Mouse (Mus musculus): ENCODE measurements around the gene Gdpd3.
"Not testable (repeated sequence)": the region's sequence is repeated elsewhere in the genome, so short reads cannot be mapped to it uniquely, and the experiment has no call there.

Gdpd3 gene

DNA sequence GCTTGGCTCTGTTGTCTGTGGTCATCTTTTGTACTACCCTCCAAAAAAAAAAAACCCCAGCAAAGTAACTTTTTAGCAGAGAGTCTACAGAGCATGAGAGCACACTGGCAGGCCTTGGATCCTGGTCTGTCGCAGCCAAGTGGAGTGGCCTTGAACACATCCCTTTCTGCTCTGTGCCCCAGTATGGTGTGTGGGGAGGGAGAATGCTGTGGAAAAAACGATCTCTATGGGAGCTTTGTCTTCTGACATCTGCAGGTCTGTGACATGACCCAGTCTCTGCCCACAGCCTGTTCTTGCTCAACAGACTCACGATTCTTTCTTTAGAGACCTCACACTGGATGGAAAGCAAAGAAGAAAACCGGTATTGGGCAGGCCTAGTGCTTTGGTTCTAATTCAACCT, 5.2 kb upstream of the Gdpd3 start:
- no peak for DNase-seq (ENCODE audit: low spot score in 2 of 2)

DNA sequence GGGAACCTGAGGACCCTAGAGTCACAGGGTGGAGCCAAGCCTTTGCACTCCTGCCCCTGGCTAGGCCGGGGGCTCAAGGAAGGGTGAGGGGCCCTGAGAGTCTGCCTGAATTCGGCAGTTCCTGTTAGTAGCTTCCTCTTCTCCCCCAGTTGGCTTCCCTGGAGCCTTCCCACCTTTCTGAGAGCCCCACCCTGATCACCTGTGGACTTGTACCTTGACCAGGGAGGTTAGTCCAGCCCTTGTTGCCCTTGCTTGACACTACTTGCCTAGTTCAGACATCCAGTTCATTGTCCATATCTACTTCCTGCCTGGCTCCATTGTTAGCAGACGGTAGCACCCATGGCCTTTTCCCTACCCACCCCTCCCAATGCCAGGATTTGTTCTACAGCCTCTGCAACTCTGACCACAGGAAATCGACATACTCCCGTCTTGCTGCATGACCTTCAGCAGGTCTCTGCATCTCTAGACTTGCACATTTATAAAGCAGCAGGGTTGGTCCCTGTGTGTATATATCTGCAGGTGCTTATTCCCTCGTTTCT, 4.5 kb upstream of the Gdpd3 start:
- DNase-seq (ENCODE audit: low spot score in 2 of 2), result no peak

- no peak for DNase-seq (ENCODE audit: low spot score in 2 of 2)
These were observed 3.6 kb upstream of the Gdpd3 start for GRCm38 (mm10) chr7:126762471-126763008.

GRCm38 (mm10) chr7:126765540-126765939, 594 bp upstream of the Gdpd3 start:
- DNase-seq (ENCODE audit: low spot score in 2 of 2), result no peak

DNA sequence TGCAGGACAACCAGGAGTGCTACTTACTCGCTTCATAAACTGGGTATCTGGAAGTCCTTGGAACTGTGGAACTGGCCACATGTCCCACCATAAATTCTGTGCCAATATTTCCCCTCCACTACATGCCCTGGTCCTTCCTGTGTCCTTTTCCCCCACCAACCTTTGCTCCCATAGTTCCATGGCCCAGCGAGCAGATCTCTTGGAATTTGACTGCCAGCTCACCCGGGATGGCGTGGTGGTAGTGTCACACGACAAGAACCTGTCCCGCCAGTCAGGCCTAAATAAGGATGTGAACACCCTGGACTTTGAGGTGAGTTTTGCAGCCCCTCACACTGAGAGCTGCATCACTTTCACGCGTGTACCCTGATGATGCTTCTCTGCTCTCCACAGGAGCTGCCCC, 867 bp downstream of the Gdpd3 start:
- no peak for DNase-seq (ENCODE audit: low spot score in 2 of 2)

DNA sequence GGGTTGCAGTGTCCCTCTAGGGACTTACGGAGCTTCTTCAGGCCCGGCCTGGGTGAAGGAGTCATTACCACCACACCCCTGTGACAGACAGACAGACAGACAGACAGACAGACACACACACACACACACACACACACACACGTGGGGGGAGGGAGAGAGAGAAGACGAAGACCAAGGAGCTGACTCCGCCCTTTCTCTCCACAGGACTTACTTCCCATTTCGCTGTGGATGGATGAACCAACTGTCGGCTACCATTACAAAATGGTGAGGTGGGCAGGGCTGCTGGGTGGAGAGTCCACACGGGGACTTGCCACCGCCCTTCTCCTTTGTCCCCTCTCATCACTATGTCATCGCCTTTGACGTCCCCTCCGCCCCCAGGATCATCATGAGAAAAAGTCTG, 4.7 kb downstream of the Gdpd3 start:
- DNase-seq (ENCODE audit: low spot score in 2 of 2), result no peak

GRCm38 (mm10) chr7:126773351-126773750, 7.2 kb downstream of the Gdpd3 start:
- DNase-seq (ENCODE audit: low spot score in 2 of 2), result no peak

GRCm38 (mm10) chr7:126774463-126774862, 8.3 kb downstream of the Gdpd3 start:
- no peak for DNase-seq (ENCODE audit: low spot score in 2 of 2)

GRCm38 (mm10) chr7:126775185-126775977, 9.2 kb downstream of the Gdpd3 start:
- no peak for DNase-seq (ENCODE audit: low spot score in 2 of 2)

DNA sequence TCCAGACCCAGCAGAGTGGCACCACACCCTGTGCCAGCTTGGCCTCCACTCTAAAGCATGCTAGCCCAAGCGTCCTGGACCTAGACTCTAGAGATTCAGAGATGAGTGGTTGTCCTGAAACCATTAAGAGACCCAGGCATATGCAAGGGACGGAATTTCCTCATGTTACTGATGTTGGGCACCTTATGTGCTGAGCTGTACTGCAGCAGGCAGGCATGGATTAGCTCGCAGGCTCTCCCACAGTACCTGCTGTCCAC, 9.8 kb downstream of the Gdpd3 start:
- DNase-seq (ENCODE audit: low spot score in 2 of 2), result no peak

- peak; percentile 94 to 95 for DNase-seq (ENCODE audit: low spot score in 2 of 2)
These were observed 10.5 kb downstream of the Gdpd3 start, which contains the start of gene Ypel3 for GRCm38 (mm10) chr7:126776598-126777057. Gene Ypel3, plus strand, starts transcription at chr7:126776955.

- peak in 1 of 2 experiments; percentile 24 for DNase-seq (ENCODE audit: low spot score in 2 of 2)
These were observed 11.3 kb downstream of the Gdpd3 start for GRCm38 (mm10) chr7:126777476-126777875.

GRCm38 (mm10) chr7:126778147-126778546, 12.0 kb downstream of the Gdpd3 start:
- no peak for DNase-seq (ENCODE audit: low spot score in 2 of 2)

GRCm38 (mm10) chr7:126779101-126779500, 13.0 kb downstream of the Gdpd3 start:
- not testable (repeated sequence) for DNase-seq (ENCODE audit: low spot score in 2 of 2)

DNA sequence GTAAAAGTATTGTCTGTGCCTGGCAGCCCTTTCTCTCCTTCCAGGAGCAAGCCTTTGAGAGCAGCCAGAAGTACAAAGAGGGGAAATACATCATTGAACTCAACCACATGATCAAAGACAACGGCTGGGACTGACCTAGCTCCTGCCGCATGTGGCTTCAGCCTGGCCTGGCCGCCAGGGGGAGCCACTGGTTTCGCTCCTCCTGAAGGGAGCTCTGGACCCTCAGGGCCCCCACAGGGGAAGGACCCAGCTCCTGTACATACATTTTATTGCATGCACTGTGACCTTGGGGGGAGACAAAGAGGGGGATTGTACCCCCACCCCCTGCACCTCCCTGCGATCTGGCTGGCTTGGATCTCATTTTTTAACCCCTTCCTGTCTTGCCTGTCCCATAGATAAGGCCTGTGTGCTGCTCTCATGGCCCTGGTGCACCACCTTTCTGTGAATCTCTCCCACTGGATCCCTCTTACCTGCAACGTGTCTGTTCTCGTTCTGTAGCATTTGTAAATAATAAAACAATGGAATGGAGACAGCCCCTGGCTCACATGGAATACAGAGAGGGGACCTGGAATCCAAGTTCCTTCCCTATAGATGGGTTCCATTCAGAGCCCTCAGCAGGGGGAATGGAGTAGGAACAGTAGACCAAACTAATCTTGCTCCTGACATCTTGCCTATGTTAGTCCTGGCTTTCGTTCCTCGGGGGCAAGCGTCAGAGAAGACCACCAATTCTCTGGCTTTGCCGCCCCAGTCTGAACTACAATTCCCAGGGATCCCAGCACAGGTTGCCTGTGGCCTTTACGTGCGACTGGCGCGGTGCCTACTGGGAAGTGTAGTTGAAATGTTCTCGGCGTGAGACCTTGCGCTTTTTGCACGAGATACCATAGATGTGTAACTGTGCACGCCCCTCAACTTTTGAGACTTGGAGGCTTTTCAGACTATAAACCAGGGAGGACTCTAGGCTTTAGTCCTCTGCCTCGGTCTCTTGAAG, 14.1 kb downstream of the Gdpd3 start:
- peak; percentile 81 to 94 for DNase-seq (ENCODE audit: low spot score in 2 of 2)

DNA sequence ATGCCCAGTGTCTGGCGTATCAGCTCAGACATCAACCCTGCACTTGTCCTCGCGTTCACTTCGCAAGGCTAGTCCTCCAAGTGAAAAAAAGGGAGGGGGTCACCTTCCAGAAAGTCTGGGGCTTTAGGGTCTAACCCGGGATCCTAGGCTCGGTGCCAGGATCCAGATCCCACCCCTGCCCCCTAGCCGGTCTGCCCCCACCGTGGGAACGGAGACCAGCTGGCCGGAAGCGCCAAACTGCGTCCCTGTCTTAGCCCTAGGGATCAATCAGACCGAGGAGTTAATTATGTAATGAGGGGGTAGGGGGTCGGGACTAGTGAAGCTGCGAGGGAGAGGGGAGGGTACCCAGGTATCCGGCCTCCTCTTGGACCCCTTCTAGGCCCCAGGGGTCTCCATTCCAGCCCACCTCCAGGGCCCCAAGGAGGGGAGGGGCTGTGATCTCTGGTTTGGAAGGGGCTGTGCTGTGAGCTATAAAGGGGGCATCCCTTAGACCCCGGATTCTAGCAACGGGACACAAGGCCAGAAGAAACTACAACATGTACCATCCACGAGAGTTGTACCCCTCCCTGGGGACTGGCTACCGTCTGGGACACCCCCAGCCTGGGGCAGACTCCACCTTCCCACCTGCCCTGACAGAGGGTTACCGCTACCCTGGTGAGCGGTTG, 15.0 kb downstream of the Gdpd3 start, which contains the start of gene Tbx6:
Tbx6 (plus strand) TSS at position 513 of the 665 bp plus-strand sequence.
- DNase-seq (ENCODE audit: low spot score in 2 of 2), result peak in 1 of 2 experiments; percentile 31

DNA sequence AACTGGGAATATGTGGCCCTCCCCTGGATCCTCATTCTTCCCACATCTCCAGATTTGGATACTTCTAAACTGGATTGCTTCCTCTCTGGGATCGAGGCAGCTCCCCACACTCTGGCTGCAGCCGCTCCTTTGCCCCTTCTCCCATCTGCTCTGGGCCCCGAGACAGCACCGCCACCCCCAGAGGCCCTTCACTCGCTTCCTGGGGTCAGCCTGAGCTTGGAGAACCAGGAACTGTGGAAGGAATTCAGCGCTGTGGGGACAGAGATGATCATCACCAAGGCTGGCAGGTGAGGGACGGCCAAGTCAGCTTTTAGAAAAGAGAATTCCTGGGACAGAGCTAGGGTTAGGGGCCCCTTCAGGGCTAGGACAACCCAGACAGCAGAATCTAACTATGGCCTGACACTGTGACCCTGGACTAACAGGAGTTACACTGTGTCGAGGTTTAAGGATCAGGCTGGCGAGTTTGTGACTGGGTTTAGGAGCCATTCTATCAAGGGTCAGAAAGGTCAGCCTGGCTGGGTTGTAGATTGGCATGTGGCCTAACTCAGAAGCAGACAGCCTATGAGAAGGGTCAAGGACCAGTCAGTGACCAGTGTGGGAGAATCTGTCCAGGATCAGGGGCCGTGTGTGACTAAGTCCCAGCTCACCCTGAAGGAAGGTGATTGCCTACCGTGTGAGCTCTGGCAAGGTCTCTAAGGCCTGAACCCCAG, 15.7 kb downstream of the Gdpd3 start:
- DNase-seq (ENCODE audit: low spot score in 2 of 2), result no peak

GRCm38 (mm10) chr7:126782693-126783092, 16.6 kb downstream of the Gdpd3 start:
- no peak for DNase-seq (ENCODE audit: low spot score in 2 of 2)

GRCm38 (mm10) chr7:126784469-126784868, 18.3 kb downstream of the Gdpd3 start:
- no peak for DNase-seq (ENCODE audit: low spot score in 2 of 2)

DNA sequence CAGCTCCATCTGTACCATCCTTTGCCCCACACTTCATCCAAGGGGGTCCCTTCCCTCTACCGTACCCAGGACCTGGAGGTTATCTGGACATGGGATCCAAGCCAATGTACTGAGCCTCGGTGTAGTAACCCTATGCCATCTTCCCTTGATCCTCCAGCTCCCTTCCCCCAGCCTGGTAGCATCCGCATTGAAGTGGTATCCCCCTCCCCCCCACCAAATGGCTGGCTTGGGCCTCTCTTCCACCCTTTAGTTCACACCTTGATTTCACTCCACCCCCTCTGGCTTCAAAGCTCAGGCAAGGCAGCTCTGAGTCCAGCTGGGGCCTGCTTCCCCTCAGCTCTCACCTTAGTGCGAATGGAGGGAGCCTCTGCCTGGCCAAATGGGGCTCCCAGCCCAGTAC, 18.9 kb downstream of the Gdpd3 start:
- no peak for DNase-seq (ENCODE audit: low spot score in 2 of 2)

GRCm38 (mm10) chr7:126786142-126786541, 20.0 kb downstream of the Gdpd3 start:
- DNase-seq (ENCODE audit: low spot score in 2 of 2), result no peak

Measured in thymus, postnatal 10 days (tissue).